Mouse (Mus musculus) hindbrain, embryonic 14.5 days (tissue): ENCODE results near the gene Ggt7. TPM values are rescaled to one million over a fixed set of nuclear protein-coding genes. Genes with fewer than 3 reads are reported as not detected.

Experiments
- ATAC-seq: fragments of 200-750 bp; cut with Nextera tagmentation; 2 replicates; pipeline ENCODE4 v1.8.0; 2017; ENCODE audit warnings: moderate number of reproducible peaks, mild to moderate bottlenecking, moderate TSS enrichment, moderate library complexity; ENCODE audit not compliant: low FRiP score
- DNase-seq: peaks from one replicate; pipeline ENCODE4 v3.0.0-alpha.2; 2015; ENCODE audit warnings: low spot score
- H3K27ac ChIP-seq: fragments of 300-500 bp; sonication (generic); 2 replicates; pipeline ENCODE4 v1.5.1; 2014; ENCODE audit warnings: mild to moderate bottlenecking, moderate library complexity
- H3K27me3 ChIP-seq: fragments of 300-500 bp; sonication (generic); 2 replicates; pipeline ENCODE4 v1.6.1; 2014; ENCODE audit warnings: mild to moderate bottlenecking, low read length, mixed read lengths; ENCODE audit not compliant: control insufficient read depth, insufficient read depth
- H3K36me3 ChIP-seq: fragments of 300-500 bp; sonication (generic); replicated peaks from 2 replicates; pipeline ENCODE4 v1.6.1; 2014; ENCODE audit not compliant: control insufficient read depth, insufficient read depth
- H3K4me1 ChIP-seq: fragments of 300-500 bp; sonication (generic); replicated peaks from 2 replicates; pipeline ENCODE4 v1.6.1; 2014; ENCODE audit warnings: antibody characterized with exemption, low read length, mixed read lengths; ENCODE audit not compliant: control insufficient read depth, insufficient read depth
- H3K4me2 ChIP-seq: fragments of 300-500 bp; sonication (generic); replicated peaks from 2 replicates; pipeline ENCODE4 v1.6.1; 2014; ENCODE audit warnings: mild to moderate bottlenecking, moderate library complexity
- H3K4me3 ChIP-seq: fragments of 300-500 bp; sonication (generic); replicated peaks from 2 replicates; pipeline ENCODE4 v1.5.1; 2014; ENCODE audit warnings: mild to moderate bottlenecking, low read length
- H3K9ac ChIP-seq: fragments of 300-500 bp; sonication (generic); 2 replicates; pipeline ENCODE4 v1.6.1; 2014
- H3K9me3 ChIP-seq: fragments of 300-500 bp; sonication (generic); 2 replicates; pipeline ENCODE4 v1.6.1; 2016; ENCODE audit warnings: low read length; ENCODE audit not compliant: control insufficient read depth
- WGBS: fragments of 180-500 bp; shearing (Covaris S2); extraction: QIAGEN DNeasy Blood & Tissue Kit; methylation state at CpG from one replicate; pipeline ENCODE4 v1.1.7; 2014; 5-methylcytosine and 5-hydroxymethylcytosine counted together
- polyA plus RNA-seq: library from polyadenylated mRNA; unstranded; fragments of >200 nt; fragmentation: Nextera tagmentation; extraction: Ambion mirVana; gene quantifications from 2 replicates; pipeline ENCODE4 v1.2.1, GENCODE M21; 2014

The Ggt7 gene
- 39.9 and 48.5 TPM in 2 replicates for polyA plus RNA-seq

GRCm38 (mm10) chr2:155517455-155518423 is at the start of gene Ggt7, which contains the start of gene Acss2:
Gene Ggt7 (minus strand): TSS chr2:155518237.
Gene Acss2 (plus strand): TSS chr2:155517948.
- Histone ChIP-seq H3K9me3 (no peaks in the 10 kb centered on the region), H3K27ac (peak within 1 kb of the TSS; percentile 66), H3K4me1 (peaks cover 31% of the 10 kb centered on the region), H3K36me3 (no peaks in the 10 kb centered on the region), H3K27me3 (no peaks in the 10 kb centered on the region), H3K9ac (peak within 1 kb of the TSS; percentile 54), H3K4me2 (peak within 1 kb of the TSS; percentile 71), H3K4me3 (peak within 1 kb of the TSS; percentile 58)
- peak; percentile 92 for DNase-seq
- WGBS: 3% methylated on average over 70 of the region's 70 CpGs
- peak; percentile 99 for ATAC-seq

GRCm38 (mm10) chr2:155567751-155568150 is 49.7 kb upstream of the Ggt7 start:
- 94% methylated on average over 5 of the region's 5 CpGs for whole genome bisulfite sequencing

GRCm38 (mm10) chr2:155562934-155563333 is 44.9 kb upstream of the Ggt7 start:
- Histone ChIP-seq H3K4me1 (no peaks in the 10 kb centered on the region), H3K27me3 (no peaks in the 10 kb centered on the region), H3K4me2 (no peak overlapping the region), H3K27ac (no peak overlapping the region), H3K4me3 (no peak overlapping the region), H3K9me3 (no peaks in the 10 kb centered on the region), H3K9ac (no peak overlapping the region), H3K36me3 (peaks cover 44% of the 10 kb centered on the region)
- DNase-seq (no peak), ATAC-seq (no peak)
- WGBS: 84% methylated on average over 4 of the region's 4 CpGs

More at GRCm38 (mm10) chr2:155567751-155568150, 49.7 kb upstream of the Ggt7 start:
- DNase-seq (no peak), ATAC-seq (no peak)
- Histone ChIP-seq H3K4me1 (no peaks in the 10 kb centered on the region), H3K9ac (no peak overlapping the region), H3K4me2 (no peak overlapping the region), H3K27ac (no peak overlapping the region), H3K9me3 (no peaks in the 10 kb centered on the region), H3K36me3 (peaks cover 23% of the 10 kb centered on the region), H3K4me3 (no peak overlapping the region), H3K27me3 (no peaks in the 10 kb centered on the region)

- H3K27ac ChIP-seq: no peak overlapping the region
- H3K4me1 ChIP-seq: no peaks in the 10 kb centered on the region
- no peak for ATAC-seq
- H3K27me3 ChIP-seq: no peaks in the 10 kb centered on the region
- DNase-seq: no peak
- peaks cover 44% of the 10 kb centered on the region for H3K36me3 ChIP-seq
- H3K4me3 ChIP-seq: no peak overlapping the region
- no peak overlapping the region for H3K4me2 ChIP-seq
- H3K9me3 ChIP-seq: no peaks in the 10 kb centered on the region
- no peak overlapping the region for H3K9ac ChIP-seq
- WGBS: 61% methylated on average over 1 of the region's 1 CpGs
Observed at GRCm38 (mm10) chr2:155562209-155562608, 44.2 kb upstream of the Ggt7 start.

GRCm38 (mm10) chr2:155554426-155554985 is 36.5 kb upstream of the Ggt7 start:
- Histone ChIP-seq H3K4me1 (no peaks in the 10 kb centered on the region), H3K27ac (no peak overlapping the region), H3K36me3 (peaks cover 12% of the 10 kb centered on the region), H3K9me3 (no peaks in the 10 kb centered on the region), H3K4me3 (no peak overlapping the region), H3K27me3 (no peaks in the 10 kb centered on the region), H3K4me2 (no peak overlapping the region), H3K9ac (no peak overlapping the region)
- DNase-seq (no peak), ATAC-seq (no peak)
- WGBS: 91% methylated on average over 2 of the region's 2 CpGs

GRCm38 (mm10) chr2:155552949-155553354 is 34.9 kb upstream of the Ggt7 start:
- DNase-seq: no peak
- H3K4me1 ChIP-seq: no peaks in the 10 kb centered on the region
- ATAC-seq: no peak
- H3K4me3 ChIP-seq: no peak overlapping the region
- no peaks in the 10 kb centered on the region for H3K9me3 ChIP-seq
- H3K36me3 ChIP-seq: no peaks in the 10 kb centered on the region; the same call in 1 of the 2 replicates
- no peak overlapping the region for H3K4me2 ChIP-seq
- no peaks in the 10 kb centered on the region for H3K27me3 ChIP-seq
- H3K27ac ChIP-seq: no peak overlapping the region
- H3K9ac ChIP-seq: no peak overlapping the region

- DNase-seq (no peak), ATAC-seq (no peak)
- Histone ChIP-seq H3K36me3 (no peaks in the 10 kb centered on the region; the same call in 1 of the 2 replicates), H3K27ac (no peak overlapping the region), H3K9ac (no peak overlapping the region), H3K4me1 (no peaks in the 10 kb centered on the region), H3K4me3 (no peak overlapping the region), H3K27me3 (no peaks in the 10 kb centered on the region), H3K4me2 (no peak overlapping the region), H3K9me3 (no peaks in the 10 kb centered on the region)
Observed at GRCm38 (mm10) chr2:155552336-155552735, 34.3 kb upstream of the Ggt7 start.

GRCm38 (mm10) chr2:155546955-155547354 is 28.9 kb upstream of the Ggt7 start:
- WGBS: 76% methylated on average over 1 of the region's 1 CpGs
- H3K4me2 ChIP-seq: no peak overlapping the region
- H3K9me3 ChIP-seq: no peaks in the 10 kb centered on the region
- H3K36me3 ChIP-seq: no peaks in the 10 kb centered on the region; the same call in 1 of the 2 replicates
- no peak overlapping the region for H3K9ac ChIP-seq
- H3K27me3 ChIP-seq: no peaks in the 10 kb centered on the region
- H3K27ac ChIP-seq: no peak overlapping the region
- ATAC-seq: no peak
- H3K4me1 ChIP-seq: no peaks in the 10 kb centered on the region
- H3K4me3 ChIP-seq: no peak overlapping the region
- no peak for DNase-seq

GRCm38 (mm10) chr2:155540822-155541458 is 22.9 kb upstream of the Ggt7 start:
- Histone ChIP-seq H3K9ac (no peak overlapping the region), H3K9me3 (no peaks in the 10 kb centered on the region), H3K36me3 (no peaks in the 10 kb centered on the region), H3K4me3 (no peak overlapping the region), H3K27ac (no peak overlapping the region), H3K27me3 (no peaks in the 10 kb centered on the region), H3K4me2 (no peak overlapping the region), H3K4me1 (no peaks in the 10 kb centered on the region)
- ATAC-seq: no peak
- no peak for DNase-seq
- 66% methylated on average over 6 of the region's 6 CpGs for WGBS
